21 mouse cellular contexts compared by ENCODE assay signal in genomic region chr12:88202856-88203255, GRCm38 (mm10). TPM values are rescaled to one million over a fixed set of nuclear protein-coding genes. Genes with fewer than 3 reads are reported as not detected.
"Had no signal": no experiment of that assay in that cellular context is flagged by ENCODE, and none has a peak within 500 bp of the region (broad histone marks: within the 10 kb centered on the region; RNA-seq: fewer than 3 reads in every experiment).

No protein-coding gene starts in this region.

- H3K4me2 ChIP-seq: limb, embryonic 13.5 days; midbrain, embryonic 12.5 days; neural tube, embryonic 13.5 days; stomach, embryonic 15.5 days had no signal

- H3K4me1 ChIP-seq: limb, embryonic 13.5 days; midbrain, embryonic 12.5 days; neural tube, embryonic 13.5 days; stomach, embryonic 15.5 days had no signal

- H3K36me3 ChIP-seq: limb, embryonic 13.5 days; midbrain, embryonic 12.5 days; neural tube, embryonic 13.5 days; stomach, embryonic 15.5 days had no signal

- ATAC-seq: midbrain, embryonic 16.5 days had no signal

- H3K27me3 ChIP-seq: limb, embryonic 13.5 days; midbrain, embryonic 12.5 days; neural tube, embryonic 13.5 days; stomach, embryonic 15.5 days had no signal

- H3K9me3 ChIP-seq: limb, embryonic 13.5 days; midbrain, embryonic 12.5 days; neural tube, embryonic 13.5 days; stomach, embryonic 15.5 days had no signal

- H3K9ac ChIP-seq: limb, embryonic 13.5 days; liver, embryonic 14.5 days; midbrain, embryonic 12.5 days; neural tube, embryonic 13.5 days; stomach, embryonic 15.5 days had no signal

- H3K4me3 ChIP-seq: limb, embryonic 13.5 days; midbrain, embryonic 12.5 days; neural tube, embryonic 13.5 days; stomach, embryonic 15.5 days had no signal

- H3K27ac ChIP-seq: limb, embryonic 13.5 days; liver, embryonic 14.5 days; midbrain, embryonic 12.5 days; neural tube, embryonic 13.5 days; stomach, embryonic 15.5 days had no signal

- DNase-seq: kidney, adult 8-10 months; kidney, postnatal 10 days; layer of hippocampus, adult 9-11 months; layer of hippocampus, postnatal 36 days; left cerebral cortex, postnatal 4 days; lung, adult 2 months; right cerebral cortex, postnatal 14 days; thymus, adult 2 months; thymus, postnatal 25 days had no signal

RNA-seq across cellular contexts. Expression of gene Gm10436, which starts 20.9 kb away (rescaled TPM):
- total RNA-seq: layer of hippocampus, postnatal 36 days; left cerebral cortex, postnatal 10 days; left cerebral cortex, postnatal 4 days; liver, adult 2 months; megakaryocyte-erythroid progenitor cell, adult 5-6 weeks had no signal
- polyA plus RNA-seq: large intestine, adult 2 months; limb, embryonic 13.5 days; liver, adult 2 months; liver, embryonic 14.5 days; lung, adult 2 months; midbrain, embryonic 12.5 days; midbrain, embryonic 16.5 days; neural tube, embryonic 13.5 days; spleen, adult 2 months; stomach, embryonic 15.5 days; testis, adult 2 months; thymus, adult 2 months had no signal

RNA-seq across cellular contexts. Expression of gene Gm8332, which starts 47.0 kb away (rescaled TPM):
- total RNA-seq: layer of hippocampus, postnatal 36 days; left cerebral cortex, postnatal 10 days; left cerebral cortex, postnatal 4 days; liver, adult 2 months; megakaryocyte-erythroid progenitor cell, adult 5-6 weeks had no signal
- polyA plus RNA-seq: large intestine, adult 2 months; limb, embryonic 13.5 days; liver, adult 2 months; liver, embryonic 14.5 days; lung, adult 2 months; midbrain, embryonic 12.5 days; midbrain, embryonic 16.5 days; neural tube, embryonic 13.5 days; spleen, adult 2 months; stomach, embryonic 15.5 days; testis, adult 2 months; thymus, adult 2 months had no signal
